Mouse (Mus musculus): ENCODE data around the gene Eapp.
"Not testable (repeated sequence)": the region's sequence is repeated elsewhere in the genome, so short reads cannot be mapped to it uniquely, and the experiment has no call there.

Eapp gene

GRCm38 (mm10) chr12:54676709-54677108 is 19.0 kb downstream of the Eapp start:
- no peak for DNase-seq

GRCm38 (mm10) chr12:54675396-54675795 is 20.3 kb downstream of the Eapp start:
- no peak for DNase-seq

- no peak for DNase-seq
These were observed 24.4 kb downstream of the Eapp start for GRCm38 (mm10) chr12:54671262-54671661.

- DNase-seq, result no peak
These were observed 27.6 kb downstream of the Eapp start for GRCm38 (mm10) chr12:54668141-54668540.

- DNase-seq, result no peak
These were observed 30.2 kb downstream of the Eapp start for GRCm38 (mm10) chr12:54665526-54665925.

- not testable (repeated sequence) for DNase-seq
These were observed 34.2 kb downstream of the Eapp start for GRCm38 (mm10) chr12:54661470-54661869.

- DNase-seq, result no peak
These were observed 35.8 kb downstream of the Eapp start for GRCm38 (mm10) chr12:54659901-54660300.

- no peak for DNase-seq
These were observed 37.1 kb downstream of the Eapp start for GRCm38 (mm10) chr12:54658425-54659092.

GRCm38 (mm10) chr12:54657951-54658350 is 37.7 kb downstream of the Eapp start:
- DNase-seq, result no peak

DNA sequence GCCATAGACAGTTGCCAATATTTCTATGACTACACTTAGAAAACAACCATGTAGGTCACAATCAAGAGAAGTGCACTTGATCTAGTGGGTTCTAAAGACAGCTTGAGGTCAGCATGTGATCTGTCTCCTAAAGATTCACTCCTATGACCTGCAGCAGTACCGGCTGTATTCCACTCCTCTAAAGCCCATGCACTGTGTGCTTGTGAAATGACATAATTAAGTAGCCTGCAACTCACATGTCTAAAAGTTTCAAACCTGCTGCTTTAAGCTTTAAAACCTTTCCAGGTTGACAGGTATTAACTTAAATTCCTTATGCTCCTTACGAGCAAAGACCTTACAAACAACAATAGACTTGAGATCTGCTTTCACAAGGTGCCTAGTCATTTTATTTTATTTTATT is 38.5 kb downstream of the Eapp start:
- no peak for DNase-seq

DNA sequence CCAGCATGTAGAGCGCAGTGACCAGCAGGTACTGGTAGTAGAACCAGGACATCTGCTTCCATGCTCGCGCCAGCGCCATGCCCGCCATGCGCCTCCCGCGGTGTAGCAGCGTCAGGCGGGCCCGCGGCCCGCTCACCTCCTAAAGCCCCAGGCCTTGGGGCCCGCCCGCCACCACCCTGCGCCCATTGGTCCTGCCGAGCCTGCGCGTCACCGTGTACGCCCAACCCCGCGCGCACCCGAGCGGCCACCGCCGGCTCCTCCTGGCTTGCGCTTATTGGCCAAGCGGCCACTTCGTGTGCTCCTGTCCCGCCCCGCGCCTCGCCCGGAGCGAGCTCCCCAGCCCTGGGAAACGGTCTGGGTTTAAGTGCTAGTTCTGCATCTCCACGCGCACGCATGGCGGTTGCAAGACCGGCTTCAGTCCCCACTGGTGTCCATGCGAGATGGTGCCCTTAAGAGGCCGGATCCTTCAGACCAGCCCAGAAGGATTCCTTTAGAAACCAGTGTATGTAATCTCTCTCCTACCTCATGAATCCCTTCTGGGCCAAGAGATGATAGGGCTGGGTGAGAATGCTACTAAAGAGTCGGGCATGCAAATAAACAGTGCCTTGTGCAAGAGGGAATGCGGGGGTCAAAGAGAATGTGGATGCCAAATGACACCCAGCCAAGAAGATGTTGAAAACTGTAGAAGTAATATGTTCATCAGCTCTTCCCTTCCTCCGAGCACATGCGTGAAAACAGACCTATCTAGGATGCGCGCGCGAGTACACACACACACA is 39.1 kb downstream of the Eapp start, which contains the start of gene Sptssa:
Gene Sptssa (minus strand): TSS at position 178 of the 776 bp plus-strand sequence.
- peak; percentile 92 to 97 for DNase-seq

DNA sequence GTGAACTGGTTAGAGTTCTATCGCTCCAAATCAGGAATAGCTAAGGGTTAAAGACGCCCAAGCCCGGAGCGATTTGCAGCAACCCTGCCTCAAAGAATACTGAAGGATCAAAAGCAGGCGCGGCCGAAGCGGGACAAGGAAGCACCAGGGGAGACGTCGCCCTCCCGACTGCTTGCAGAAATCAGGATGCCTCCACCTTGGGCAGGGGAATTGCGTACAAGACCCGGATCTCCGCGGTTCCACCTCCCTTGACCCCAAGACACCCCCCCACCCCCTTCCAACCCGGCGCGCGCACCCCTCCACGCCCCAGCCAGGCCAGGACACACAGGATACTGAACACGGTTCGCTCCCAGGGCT is 39.7 kb downstream of the Eapp start:
- DNase-seq, result no peak

DNA sequence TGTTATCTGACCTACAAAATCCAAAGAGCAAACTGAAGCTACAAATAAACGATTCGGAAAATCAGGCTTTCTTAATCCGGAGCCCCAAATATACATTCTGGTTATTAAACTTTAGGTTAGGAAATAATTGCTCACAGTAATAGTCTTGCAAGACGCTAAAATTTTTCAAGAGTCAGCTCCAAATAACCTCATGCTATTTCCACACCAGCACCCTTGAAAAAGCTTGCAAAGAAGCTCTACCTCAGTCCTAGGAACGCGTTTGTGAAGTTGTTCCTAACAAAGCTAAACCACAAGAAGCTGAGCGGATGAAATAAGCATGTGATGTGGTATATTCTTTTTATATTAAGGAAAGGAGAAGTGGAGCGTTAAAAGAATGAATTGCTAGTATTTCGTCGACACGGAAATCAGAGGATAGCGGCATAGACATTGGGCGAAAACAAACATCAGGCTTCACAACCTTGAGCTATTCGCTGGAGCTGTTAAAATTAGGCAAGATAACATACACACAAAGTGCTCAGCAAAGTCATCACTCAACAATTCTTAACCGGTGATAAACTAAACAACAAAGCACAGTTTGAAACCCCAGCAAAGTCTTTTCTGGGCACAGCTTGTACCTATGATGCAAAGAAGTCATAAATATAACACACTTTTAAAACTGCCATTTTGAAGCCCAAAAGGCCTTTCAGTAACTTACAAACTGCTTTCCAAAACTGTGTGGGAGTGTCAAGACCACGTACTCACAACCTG is 40.2 kb downstream of the Eapp start:
- DNase-seq, result no peak

DNA sequence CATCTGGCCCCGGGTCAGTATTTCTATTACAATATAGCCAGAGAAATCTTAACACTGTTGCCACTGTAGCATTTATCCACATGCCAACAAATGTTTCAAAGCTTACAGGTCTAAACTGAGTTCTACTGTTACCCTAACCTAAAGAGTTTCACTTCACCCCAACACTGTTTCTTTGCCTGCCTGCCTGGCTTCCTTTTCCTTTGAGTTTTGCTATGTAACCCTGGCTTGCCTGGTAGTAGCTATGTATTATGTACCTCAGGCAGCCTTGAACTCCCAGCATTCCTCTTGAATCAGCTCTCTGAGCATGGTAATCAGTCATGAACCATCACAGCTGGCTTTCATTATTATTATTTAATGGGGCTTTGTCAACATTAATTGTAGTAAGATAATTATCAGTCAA is 41.0 kb downstream of the Eapp start:
- DNase-seq, result no peak

GRCm38 (mm10) chr12:54654141-54654540 is 41.6 kb downstream of the Eapp start:
- DNase-seq, result no peak

DNA sequence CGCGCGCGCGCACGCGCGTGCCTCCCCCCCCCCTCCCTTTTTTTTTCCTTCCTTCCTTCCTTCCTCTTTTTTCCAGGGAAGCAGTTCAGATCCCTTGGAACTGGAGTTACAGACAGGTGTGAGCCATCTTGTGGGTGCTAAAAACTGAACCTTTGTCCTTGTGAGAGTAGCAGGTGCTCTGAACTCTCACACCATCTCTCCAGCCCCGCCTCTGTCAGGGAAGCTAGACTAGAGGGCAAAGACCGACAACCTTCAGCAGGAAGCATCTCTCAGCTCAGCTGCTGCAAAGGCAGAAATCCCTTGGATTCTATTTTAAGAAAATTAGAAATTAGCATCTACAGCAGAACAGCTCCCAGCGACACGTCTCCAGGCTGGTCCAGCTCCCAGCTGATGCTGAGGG is 43.4 kb downstream of the Eapp start:
- DNase-seq, result no peak

GRCm38 (mm10) chr12:54651820-54652219 is 43.9 kb downstream of the Eapp start:
- DNase-seq, result no peak

DNA sequence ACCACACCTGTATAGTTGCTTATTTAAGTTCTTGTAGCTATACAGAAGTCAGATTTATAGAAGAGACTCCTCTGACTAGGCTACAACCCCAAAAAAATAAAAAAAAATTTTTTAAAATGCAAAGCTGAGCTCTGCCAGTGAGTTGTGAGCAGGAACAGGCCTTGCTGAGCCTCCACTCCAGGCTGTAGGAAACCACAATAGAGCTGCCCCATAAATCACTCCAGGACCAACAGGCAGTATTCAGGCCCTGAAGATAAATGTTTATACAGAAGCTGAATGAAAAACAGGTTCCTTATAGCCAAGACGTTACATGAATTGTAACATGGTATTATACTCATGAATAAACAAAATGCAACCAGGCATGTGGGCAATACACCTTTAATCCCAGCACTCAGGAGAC is 44.5 kb downstream of the Eapp start:
- no peak for DNase-seq

DNA sequence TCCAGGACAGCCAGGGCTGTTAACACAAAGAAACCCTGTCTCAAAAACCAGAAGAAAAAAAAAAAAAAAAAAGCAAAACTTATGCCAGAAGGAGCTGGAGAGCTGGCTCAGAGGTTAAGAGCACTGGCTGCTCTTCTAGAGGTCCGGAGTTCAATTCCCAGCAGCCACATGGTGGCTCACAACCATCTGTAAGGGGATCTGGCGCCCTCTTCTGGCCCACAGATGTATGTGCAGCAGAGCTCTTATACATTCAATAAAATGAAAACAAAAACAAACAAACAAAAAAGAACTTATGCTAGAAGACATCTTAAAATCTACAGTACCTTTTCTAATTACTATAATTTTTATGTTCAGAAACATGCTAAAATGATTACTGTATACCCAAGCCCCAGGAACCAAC is 50.8 kb downstream of the Eapp start:
- no peak for DNase-seq

DNA sequence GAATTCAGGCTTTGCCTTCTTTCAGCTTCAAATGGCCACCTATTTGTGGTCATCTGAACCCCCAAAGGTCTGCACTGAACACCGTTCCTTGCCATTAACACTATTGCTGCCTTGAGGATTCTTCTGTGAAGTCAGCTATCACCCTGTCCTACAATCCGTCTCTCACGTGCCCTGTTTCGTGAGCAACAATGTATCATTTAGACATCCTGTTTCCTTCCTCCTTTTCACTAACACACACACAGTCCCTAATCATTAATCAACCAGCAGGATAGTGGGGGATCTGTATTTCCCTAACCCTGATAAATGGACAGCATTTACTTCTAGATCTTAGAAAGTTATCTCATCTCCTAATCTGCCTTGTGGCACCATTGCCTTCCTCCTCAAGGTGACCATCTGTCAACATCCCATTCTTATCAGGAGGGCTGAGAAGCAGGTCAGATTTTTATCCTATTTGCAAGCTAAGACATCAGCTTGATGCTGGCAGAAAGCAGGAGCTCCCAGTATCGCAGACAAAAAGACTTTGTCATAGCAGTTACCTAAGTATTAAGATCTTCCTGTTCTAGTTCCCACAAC is 52.3 kb downstream of the Eapp start:
- no peak for DNase-seq

GRCm38 (mm10) chr12:54641374-54641773 is 54.3 kb downstream of the Eapp start:
- no peak for DNase-seq

GRCm38 (mm10) chr12:54640259-54640658 is 55.4 kb downstream of the Eapp start:
- DNase-seq, result no peak

- DNase-seq, result no peak
These were observed 58.7 kb downstream of the Eapp start for GRCm38 (mm10) chr12:54637033-54637432.
